Mouse (Mus musculus) liver, postnatal 0 days (tissue): ENCODE data around the gene Fam173a.

ENCODE experiments used
- CTCF ChIP-seq: sonication (generic); IDR thresholded peaks from 2 replicates; pipeline ENCODE4 v1.5.1; 2016; ENCODE audit warnings: antibody characterized with exemption, low read depth
- EP300 ChIP-seq: IDR thresholded peaks from 2 replicates; pipeline ENCODE4 v1.6.1; 2016; ENCODE audit warnings: antibody characterized with exemption, low read depth, mild to moderate bottlenecking

- no peak for TF ChIP-seq CTCF
- no peak for TF ChIP-seq EP300
Observed at GRCm38 (mm10) chr17:25835816-25836215, 43.1 kb upstream of the Fam173a start.
